Mouse (Mus musculus): ENCODE measurements around the gene Eif2b5.
A peak's percentile ranks its signal among the peaks of the same experiment; 100 is the strongest.

Eif2b5 gene

DNA sequence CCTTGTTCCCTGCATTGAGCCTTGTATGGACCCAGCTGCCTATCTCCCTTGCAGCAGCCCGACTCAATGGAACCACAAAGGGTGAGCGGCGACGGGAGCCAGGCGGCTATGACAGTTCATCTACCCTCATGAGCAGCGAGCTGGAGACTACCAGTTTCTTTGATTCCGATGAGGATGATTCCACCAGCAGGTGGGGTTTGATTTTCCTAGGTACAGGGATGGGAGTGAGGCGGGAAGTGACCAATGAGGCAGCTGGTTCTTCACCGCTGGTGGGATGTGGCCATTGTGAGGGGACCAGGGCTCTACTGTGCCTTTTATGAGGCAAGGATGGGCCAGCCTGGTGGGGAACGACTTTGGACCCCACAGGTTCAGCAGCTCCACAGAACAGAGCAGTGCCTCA, 25.3 kb downstream of the Eif2b5 start:
- no peak for TF ChIP-seq GATA4 (IDR thresholded peaks at IDR 0.05; ENCODE audit: insufficient replicate concordance, low read length)

DNA sequence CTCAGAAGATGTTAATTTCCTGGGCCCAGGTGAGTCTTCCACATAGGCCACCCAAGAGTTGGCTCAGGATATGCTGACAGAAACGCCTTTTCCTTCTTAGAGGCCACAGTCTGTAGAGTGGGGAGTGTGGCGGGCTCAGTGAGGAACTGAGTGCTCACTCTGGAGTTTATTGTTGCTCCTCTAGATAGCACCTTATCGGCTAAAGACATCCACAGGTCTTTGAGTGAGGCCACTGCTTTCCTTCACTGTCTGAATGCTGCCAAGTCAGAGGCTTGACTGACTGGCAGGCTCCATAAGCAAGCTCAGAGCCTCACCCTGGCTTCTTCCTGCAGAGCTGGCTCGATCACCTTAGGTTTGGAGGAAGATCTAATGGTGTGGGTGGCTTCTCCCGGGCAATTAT, 30.2 kb downstream of the Eif2b5 start:
- no peak for TF ChIP-seq GATA4 (IDR thresholded peaks at IDR 0.05; ENCODE audit: insufficient replicate concordance, low read length)

DNA sequence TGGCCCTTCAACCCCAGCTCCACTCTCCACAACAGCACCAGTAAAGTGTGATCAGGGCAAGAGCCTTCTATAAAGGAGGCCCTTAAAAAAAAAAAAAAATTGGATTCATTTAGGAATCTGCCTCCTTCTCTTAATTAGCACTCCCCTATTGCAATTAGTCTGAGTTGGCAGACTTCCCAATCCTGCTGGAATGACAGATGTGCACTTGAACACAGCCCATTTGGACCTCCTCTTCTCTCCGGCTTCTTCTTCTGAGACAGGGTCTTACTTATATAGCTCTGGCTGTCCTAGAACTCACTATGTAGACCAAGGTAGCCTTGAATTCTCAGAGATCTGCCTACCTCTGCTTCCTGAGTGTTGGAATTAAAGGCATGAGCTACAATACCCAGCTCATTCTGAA, 30.8 kb downstream of the Eif2b5 start:
- no peak for TF ChIP-seq GATA4 (IDR thresholded peaks at IDR 0.05; ENCODE audit: insufficient replicate concordance, low read length)

DNA sequence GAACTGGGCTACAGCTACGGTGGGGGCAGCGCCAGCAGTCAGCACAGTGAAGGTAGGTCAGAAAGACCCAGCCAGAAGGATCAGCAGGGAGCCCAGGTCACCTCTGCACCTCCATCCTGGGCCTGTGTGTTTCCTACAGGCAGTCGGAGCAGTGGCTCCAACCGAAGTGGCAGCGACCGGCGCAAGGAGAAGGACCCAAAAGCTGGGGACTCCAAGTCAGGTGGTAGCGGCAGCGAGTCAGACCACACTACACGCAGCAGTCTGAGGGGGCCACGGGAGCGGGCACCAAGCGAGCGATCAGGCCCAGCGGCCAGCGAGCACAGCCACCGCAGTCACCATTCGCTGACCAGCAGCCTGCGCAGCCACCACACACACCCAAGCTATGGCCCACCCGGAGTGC, 32.3 kb downstream of the Eif2b5 start:
- no peak for TF ChIP-seq GATA4 (IDR thresholded peaks at IDR 0.05; ENCODE audit: insufficient replicate concordance, low read length)

DNA sequence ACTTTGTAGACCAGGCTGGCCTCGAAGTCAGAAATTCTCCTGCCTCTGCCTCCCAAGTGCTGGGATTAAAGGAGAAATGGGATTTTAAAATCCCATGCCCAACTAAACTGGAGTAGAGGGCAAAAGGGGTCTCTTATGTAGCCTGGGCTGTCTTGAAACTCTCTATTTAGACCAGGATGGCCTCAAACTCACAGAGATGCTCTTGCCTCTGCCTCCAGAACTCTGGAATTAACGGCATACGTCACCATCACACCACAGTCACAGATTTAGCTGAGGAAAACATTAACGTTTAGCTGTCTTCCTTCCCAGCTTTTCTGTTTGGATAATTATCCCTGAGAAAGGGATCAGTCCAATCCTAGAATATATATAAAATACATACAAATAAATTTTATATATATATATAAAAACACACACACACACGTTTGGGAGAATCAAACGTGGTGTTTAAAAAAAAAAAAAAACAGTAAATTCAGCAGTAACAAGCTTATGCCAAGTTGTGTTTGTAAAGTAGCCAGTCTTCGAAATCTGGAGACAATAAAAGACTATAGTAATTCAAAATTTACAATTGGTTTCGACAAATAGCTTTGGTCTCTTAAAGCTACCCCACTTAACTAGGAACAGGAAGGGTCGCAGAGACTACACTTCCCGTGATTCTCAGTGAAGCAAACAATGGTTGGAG, 36.1 kb downstream of the Eif2b5 start:
- TF ChIP-seq GATA4 (IDR thresholded peaks at IDR 0.05; ENCODE audit: insufficient replicate concordance, low read length) = no peak

DNA sequence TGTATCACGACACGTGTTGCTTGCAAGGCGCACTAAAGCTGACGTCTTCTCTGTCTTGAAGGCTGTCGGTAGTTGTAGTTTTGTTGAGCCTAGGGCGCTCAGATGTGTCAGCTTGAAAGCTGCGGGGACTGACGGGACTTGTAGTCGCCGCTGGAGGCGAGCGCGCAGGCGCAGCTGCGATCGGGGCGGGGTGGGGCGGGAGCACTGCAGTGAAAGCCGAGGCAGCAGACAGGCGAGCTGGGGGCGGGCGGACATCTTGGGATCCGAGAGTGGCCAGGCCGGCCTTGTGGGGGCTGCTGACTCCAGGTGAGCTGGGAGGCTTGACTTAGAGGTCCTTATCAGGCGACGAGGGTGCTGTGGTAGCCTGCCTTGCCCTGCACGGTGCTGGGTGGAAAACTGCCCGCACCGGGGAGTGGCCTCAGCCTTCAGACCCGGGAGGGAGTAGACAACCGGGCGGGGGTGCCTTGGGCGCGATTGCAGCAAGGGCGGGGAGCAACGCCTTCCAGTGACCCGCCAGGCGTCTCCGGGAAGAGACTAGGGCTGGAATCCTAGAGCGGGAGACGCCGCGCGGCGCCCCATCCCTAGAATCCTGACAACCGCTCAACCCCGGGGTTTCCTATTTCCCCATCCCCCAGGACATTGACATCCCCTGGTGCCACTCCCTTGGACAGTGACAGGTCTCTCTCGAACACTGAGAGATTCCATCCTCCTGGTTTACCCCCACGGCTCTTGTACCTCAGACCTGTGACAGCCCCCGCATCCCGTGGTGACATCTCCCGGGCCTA, 36.9 kb downstream of the Eif2b5 start, which contains the start of gene Ap2m1:
Gene Ap2m1, plus strand, starts transcription at position 183 of the 785 bp plus-strand sequence.
- peak; percentile 31; the same call in 1 of the 2 replicates for TF ChIP-seq GATA4 (IDR thresholded peaks at IDR 0.05; ENCODE audit: insufficient replicate concordance, low read length)

DNA sequence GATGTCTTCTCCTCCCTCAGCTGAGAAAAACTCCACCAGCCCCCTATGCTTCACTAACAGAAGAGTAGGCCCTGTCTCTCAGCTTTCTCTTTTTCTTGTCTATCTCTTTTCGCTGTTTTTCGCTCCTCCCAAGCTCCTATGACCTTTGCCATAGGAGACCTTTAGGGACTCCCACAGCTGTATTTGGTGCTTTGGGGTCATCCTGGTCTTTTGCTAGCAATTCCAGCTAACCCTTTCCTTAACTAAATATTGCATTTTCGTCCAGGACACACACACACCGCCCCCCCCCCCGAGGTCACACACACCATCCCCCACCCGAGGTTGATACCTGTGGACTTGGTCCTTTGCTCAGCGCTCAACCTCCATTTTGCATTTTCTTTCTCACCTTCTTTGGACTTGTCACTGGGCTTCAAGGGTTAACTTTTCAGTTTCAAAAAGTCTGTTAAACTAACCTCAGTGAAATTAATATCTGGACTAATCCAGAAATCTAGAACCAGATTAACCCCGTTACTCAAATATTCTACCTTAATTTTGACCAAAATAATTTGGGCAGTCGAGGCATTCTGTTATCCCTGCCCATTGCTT, 37.6 kb downstream of the Eif2b5 start:
- TF ChIP-seq GATA4 (IDR thresholded peaks at IDR 0.05; ENCODE audit: insufficient replicate concordance, low read length) = no peak

DNA sequence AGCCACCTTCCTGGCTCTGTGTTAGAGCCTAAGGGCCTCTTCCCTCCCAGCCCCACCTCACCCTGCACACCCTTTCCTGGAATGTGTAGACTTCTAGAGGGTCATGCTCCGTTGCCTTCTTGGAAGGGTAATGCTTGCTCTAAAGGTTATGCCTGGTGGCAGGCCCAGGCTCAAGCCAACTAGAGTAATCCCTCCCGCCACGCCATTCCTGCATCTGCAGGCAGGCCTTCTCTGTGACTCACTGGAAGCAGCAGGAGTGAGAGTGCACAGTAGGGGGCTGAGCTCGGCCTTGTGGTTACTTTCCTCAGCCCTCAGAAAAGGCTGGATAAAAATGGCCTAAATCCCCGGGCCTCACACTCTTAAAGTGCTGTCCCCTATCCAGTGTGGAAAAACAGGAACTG, 38.5 kb downstream of the Eif2b5 start:
- no peak for TF ChIP-seq GATA4 (IDR thresholded peaks at IDR 0.05; ENCODE audit: insufficient replicate concordance, low read length)

DNA sequence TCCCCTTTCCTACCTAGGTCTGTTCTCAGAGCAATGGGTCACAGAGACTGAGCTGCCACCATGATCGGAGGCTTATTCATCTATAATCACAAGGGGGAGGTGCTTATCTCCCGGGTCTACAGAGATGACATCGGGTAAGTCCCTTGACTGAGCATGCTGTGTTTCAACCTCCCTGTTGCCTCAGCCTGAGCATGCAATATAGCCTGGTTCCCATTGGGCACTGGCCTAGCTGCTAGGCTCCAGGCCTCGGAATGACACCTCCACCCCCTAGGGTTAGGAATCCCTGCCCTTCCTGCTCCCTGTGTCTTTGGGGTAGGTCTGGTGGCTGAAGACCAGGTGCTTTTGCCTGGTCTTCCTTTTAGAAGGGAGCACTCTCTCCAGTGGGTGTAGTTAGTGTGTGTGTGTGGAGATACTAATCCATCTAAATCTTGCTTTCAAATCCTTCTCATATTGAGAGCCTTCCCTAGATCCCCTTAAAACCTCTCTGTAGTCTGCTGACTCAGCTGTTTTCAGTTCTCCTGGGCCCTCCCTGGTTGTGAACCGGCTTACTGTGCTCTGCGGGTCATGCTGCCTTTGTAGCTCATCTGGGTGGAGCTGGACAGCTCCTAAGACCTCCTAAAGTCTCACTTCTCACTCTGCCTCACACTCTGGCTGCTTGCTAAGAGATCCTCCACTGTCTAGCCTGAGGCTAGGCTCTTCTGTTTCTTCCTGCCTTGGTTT, 39.1 kb downstream of the Eif2b5 start:
- no peak for TF ChIP-seq GATA4 (IDR thresholded peaks at IDR 0.05; ENCODE audit: insufficient replicate concordance, low read length)

DNA sequence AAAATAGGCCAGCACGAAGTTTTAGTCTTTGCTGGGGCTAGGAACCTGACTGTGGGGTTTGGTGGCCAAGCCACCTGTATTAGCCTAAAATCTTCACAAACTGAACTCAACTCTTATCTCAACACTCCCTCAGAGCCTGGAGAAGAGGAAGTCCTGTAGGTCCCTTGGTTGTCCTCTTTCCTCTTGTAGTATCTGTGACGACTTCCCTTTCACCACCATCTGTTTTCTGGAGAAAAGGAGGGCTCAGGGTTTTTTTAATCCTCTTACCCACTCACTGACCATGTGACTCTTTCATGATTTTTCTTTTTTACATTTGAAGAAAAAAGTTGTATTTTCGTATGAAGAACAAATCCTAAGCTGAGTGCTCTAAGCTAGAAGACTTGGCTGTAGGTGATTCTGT, 41.0 kb downstream of the Eif2b5 start:
- no peak for TF ChIP-seq GATA4 (IDR thresholded peaks at IDR 0.05; ENCODE audit: insufficient replicate concordance, low read length)

DNA sequence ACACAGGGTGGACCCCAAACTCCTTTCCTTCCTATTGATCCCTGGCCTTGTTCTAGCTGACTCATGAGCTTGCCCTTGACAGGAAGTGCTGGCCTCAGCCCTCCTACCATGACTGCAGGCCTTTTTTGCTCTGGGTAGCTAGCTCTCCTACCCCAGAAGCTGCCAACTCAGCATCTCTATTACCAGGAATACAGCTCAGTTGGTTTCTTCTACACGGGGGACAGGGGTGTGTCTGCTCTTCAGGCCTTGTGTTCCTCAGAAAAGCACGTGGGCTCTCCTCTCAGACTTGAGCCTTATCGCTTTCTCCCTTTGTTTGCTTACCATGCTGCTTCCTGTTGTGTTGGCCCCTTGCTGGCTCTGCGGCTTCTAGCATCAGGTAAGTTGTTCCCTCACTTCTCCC, 41.8 kb downstream of the Eif2b5 start:
- no peak for TF ChIP-seq GATA4 (IDR thresholded peaks at IDR 0.05; ENCODE audit: insufficient replicate concordance, low read length)

DNA sequence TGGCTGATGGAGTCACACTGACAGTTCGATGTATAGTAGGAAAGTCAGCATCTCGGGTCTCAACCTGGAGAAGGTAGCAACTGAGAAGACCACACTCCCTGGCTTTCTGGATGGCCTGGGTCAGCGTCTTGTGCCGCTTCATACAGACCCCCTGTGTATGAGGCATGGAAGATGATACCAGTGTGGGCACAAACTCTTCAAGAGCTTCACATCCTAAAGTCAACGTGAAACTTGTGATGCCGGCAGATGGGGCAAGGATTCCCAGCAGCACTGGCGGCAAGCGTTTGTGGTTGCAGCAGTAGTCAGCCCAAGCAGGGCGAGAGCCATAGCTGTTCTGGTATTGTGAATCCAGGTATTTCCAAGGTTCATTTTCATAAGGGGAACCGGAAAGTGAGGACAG, 47.1 kb downstream of the Eif2b5 start:
- no peak for TF ChIP-seq GATA4 (IDR thresholded peaks at IDR 0.05; ENCODE audit: insufficient replicate concordance, low read length)

DNA sequence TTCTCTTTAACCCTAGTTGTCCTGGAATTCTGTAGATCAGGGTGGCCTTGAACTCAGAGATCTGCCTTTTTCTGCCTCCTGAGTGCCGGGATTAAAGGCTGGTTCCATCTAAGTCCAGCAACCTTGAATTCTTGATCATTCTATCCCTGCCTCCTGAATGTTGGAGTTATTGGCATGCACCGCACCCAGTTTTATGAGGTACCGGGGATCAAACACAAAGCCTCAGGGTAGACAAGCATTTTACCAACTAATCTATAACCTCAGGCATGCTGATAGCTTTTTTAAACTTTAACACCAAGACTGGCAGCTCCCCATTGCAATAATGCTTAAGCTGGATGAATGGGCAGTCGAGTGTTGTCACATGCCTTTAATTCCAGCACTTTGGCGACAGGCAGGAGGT, 48.8 kb downstream of the Eif2b5 start:
- TF ChIP-seq GATA4 (IDR thresholded peaks at IDR 0.05; ENCODE audit: insufficient replicate concordance, low read length) = no peak

DNA sequence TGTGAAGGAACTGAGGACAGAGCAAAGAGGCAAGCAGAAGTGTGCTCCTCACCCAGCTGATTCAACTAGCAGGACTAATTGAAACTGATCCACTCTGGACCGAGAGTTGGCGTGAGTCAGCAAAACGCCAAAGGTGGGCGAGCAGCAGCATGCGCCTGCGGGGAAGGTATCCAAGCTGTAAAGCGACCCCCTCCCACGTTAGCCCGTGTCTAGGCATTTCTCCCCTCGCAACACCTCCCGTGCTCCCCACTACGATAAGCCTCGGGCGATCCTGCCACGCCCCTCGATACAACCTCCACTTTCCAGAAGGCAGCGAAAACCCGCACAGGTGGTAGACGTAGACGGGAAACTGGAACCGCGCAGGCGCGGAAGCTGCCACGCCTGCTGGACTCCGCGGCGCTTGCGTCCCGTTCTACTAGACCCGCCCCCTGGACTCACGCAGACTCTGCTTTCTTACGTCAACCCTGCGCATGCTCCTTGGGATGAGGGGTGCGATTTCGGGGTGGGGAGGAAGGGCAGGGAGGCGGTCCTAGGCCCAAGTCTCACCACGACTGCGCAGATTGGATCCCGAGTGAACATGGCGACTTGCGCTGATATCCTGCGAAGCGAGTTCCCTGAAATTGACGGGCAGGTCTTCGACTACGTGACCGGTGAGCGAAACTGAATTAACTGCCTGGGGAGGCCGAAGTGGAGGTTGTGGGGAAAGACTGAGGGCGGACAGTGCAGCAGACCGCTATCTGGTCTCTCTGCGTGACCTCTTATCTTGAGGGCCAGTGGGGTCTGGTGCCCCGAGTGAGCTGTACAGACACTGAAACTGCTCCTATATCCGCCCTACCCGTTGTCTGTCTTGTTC, 49.7 kb downstream of the Eif2b5 start, which contains the start of gene Abcf3:
Gene Abcf3, plus strand, starts transcription at position 482 of the 853 bp plus-strand sequence.
- TF ChIP-seq GATA4 (IDR thresholded peaks at IDR 0.05; ENCODE audit: insufficient replicate concordance, low read length) = peak; percentile 48; the same call in 1 of the 2 replicates
